Mouse (Mus musculus) hindbrain, embryonic 14.5 days (tissue): ENCODE measurements around the gene Scn8a. TPM values are rescaled to one million over a fixed set of nuclear protein-coding genes. Genes with fewer than 3 reads are reported as not detected.

Source experiments
- ATAC-seq: fragments of 200-750 bp; cut with Nextera tagmentation; 2 replicates; pipeline ENCODE4 v1.8.0; 2017; ENCODE audit warnings: moderate number of reproducible peaks, mild to moderate bottlenecking, moderate TSS enrichment, moderate library complexity; ENCODE audit not compliant: low FRiP score
- DNase-seq: peaks from one replicate; pipeline ENCODE4 v3.0.0-alpha.2; 2015; ENCODE audit warnings: low spot score
- H3K27ac ChIP-seq: fragments of 300-500 bp; sonication (generic); 2 replicates; pipeline ENCODE4 v1.5.1; 2014; ENCODE audit warnings: mild to moderate bottlenecking, moderate library complexity
- H3K27me3 ChIP-seq: fragments of 300-500 bp; sonication (generic); 2 replicates; pipeline ENCODE4 v1.6.1; 2014; ENCODE audit warnings: mild to moderate bottlenecking, low read length, mixed read lengths; ENCODE audit not compliant: control insufficient read depth, insufficient read depth
- H3K36me3 ChIP-seq: fragments of 300-500 bp; sonication (generic); replicated peaks from 2 replicates; pipeline ENCODE4 v1.6.1; 2014; ENCODE audit not compliant: control insufficient read depth, insufficient read depth
- H3K4me1 ChIP-seq: fragments of 300-500 bp; sonication (generic); replicated peaks from 2 replicates; pipeline ENCODE4 v1.6.1; 2014; ENCODE audit warnings: antibody characterized with exemption, low read length, mixed read lengths; ENCODE audit not compliant: control insufficient read depth, insufficient read depth
- H3K4me2 ChIP-seq: fragments of 300-500 bp; sonication (generic); replicated peaks from 2 replicates; pipeline ENCODE4 v1.6.1; 2014; ENCODE audit warnings: mild to moderate bottlenecking, moderate library complexity
- H3K4me3 ChIP-seq: fragments of 300-500 bp; sonication (generic); replicated peaks from 2 replicates; pipeline ENCODE4 v1.5.1; 2014; ENCODE audit warnings: mild to moderate bottlenecking, low read length
- H3K9ac ChIP-seq: fragments of 300-500 bp; sonication (generic); 2 replicates; pipeline ENCODE4 v1.6.1; 2014
- H3K9me3 ChIP-seq: fragments of 300-500 bp; sonication (generic); 2 replicates; pipeline ENCODE4 v1.6.1; 2016; ENCODE audit warnings: low read length; ENCODE audit not compliant: control insufficient read depth
- WGBS: fragments of 180-500 bp; shearing (Covaris S2); extraction: QIAGEN DNeasy Blood & Tissue Kit; methylation state at CpG from one replicate; pipeline ENCODE4 v1.1.7; 2014; 5-methylcytosine and 5-hydroxymethylcytosine counted together
- polyA plus RNA-seq: library from polyadenylated mRNA; unstranded; fragments of >200 nt; fragmentation: Nextera tagmentation; extraction: Ambion mirVana; gene quantifications from 2 replicates; pipeline ENCODE4 v1.2.1, GENCODE M21; 2014

The Scn8a gene
- polyA plus RNA-seq, 1 experiment from 2014 or later = 23.2 TPM

DNA sequence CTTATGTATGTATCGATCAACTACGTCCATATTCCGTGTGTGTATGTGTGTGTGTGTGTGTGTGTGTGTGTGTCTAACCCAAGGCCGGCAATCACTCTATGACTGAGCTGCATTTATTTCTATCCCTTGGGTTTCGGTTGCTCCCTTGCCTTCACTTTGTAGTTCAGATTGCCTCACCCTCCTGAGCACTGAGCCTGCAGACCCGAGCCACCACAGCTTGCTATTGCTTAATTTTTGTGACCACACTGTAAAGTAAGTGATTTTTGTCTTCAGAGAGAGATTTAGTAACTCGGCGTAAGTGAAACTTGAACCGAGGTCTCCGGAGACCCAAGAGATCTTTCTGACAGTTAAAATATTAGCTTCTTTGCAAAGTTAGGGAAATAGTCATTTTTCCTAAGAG lies 116.8 kb downstream of the Scn8a start:
- Histone ChIP-seq H3K27ac (no peak overlapping the region), H3K27me3 (no peaks in the 10 kb centered on the region), H3K9me3 (no peaks in the 10 kb centered on the region), H3K9ac (no peak overlapping the region), H3K4me1 (0 out of 2 replicates have a peak, but pooled peaks cover 10% of the 10 kb centered on the region), H3K4me2 (no peak overlapping the region), H3K4me3 (no peak overlapping the region), H3K36me3 (0 out of 2 replicates have a peak, but pooled peaks cover 6% of the 10 kb centered on the region)
- WGBS = 83% methylated on average over 10 of the region's 10 CpGs
- DNase-seq (no peak), ATAC-seq (no peak)

DNA sequence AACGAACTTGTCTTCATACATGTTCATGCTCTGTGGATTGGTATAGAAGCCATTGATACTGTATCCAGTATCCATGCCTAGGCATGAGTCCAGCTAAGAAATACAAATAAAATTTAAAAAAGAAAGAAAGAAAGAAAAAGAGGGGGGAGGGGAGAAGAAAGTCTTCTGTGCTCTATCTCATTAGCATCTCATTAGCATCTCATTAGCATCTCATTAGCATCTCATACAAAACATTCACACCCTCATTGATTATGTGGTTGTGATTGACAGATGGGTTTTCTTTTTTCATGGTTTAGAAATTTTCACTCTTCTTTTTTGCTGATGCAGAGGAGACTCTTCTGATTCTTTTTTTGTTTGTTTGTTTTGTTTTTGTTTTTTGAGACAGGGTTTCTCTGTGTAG lies 117.4 kb downstream of the Scn8a start:
- H3K4me2 ChIP-seq = no peak overlapping the region
- no peaks in the 10 kb centered on the region for H3K9me3 ChIP-seq
- no peaks in the 10 kb centered on the region for H3K27me3 ChIP-seq
- H3K9ac ChIP-seq = no peak overlapping the region
- WGBS = 63% methylated on average over 1 of the region's 1 CpGs
- H3K36me3 ChIP-seq = 0 out of 2 replicates have a peak, but pooled peaks cover 6% of the 10 kb centered on the region
- peak; percentile 25 for DNase-seq
- no peak overlapping the region for H3K27ac ChIP-seq
- H3K4me1 ChIP-seq = 0 out of 2 replicates have a peak, but pooled peaks cover 10% of the 10 kb centered on the region
- no peak for ATAC-seq
- no peak overlapping the region for H3K4me3 ChIP-seq

DNA sequence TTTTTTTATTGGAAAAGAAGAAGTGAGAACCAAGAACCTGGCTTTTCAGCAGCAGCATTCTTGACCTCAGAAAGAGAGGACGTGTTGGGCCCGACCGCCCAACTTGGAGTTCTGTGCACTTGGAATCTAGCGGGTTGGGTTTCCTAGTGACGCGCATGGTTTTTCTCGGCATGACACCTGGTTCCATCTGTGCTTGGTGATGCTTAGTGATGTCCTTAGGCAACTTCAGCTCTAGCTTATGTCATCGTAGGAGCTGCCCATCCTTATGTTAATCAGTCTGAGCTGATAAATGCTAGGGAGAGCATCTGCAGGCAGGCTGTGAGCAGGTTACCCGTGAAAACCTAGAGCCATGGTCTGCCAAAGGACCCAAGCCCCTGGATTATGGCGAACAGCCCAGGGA lies 120.6 kb downstream of the Scn8a start:
- H3K36me3 ChIP-seq = 0 out of 2 replicates have a peak, but pooled peaks cover 6% of the 10 kb centered on the region
- H3K9me3 ChIP-seq = no peaks in the 10 kb centered on the region
- H3K4me2 ChIP-seq = no peak overlapping the region
- no peak overlapping the region for H3K27ac ChIP-seq
- no peak for ATAC-seq
- no peak overlapping the region for H3K9ac ChIP-seq
- no peak for DNase-seq
- no peak overlapping the region for H3K4me3 ChIP-seq
- H3K27me3 ChIP-seq = no peaks in the 10 kb centered on the region
- H3K4me1 ChIP-seq = 0 out of 2 replicates have a peak, but pooled peaks cover 3% of the 10 kb centered on the region
- 82% methylated on average over 10 of the region's 10 CpGs for WGBS

DNA sequence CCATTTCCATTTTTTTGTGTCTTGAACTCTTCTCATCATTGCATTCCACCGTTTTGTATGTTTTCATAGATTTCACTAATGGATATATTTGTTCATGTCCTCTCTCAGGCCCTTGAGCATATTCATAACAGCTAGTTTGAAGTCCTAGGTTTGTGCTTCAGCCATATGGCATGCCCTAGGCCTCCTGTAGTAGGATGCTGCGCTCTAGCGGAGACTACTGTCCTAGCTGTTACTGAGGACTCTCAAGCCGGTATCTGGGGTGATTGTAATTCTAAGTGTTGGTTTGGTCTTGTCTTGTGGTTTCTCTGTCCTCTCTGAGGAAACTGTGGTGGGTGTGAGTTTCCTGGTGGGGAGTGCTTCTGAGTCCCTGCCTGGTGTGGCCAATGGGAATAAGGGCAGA lies 127.4 kb downstream of the Scn8a start:
- Histone ChIP-seq H3K27ac (no peak overlapping the region), H3K36me3 (0 out of 2 replicates have a peak, but pooled peaks cover 3% of the 10 kb centered on the region), H3K4me3 (no peak overlapping the region), H3K4me1 (no peaks in the 10 kb centered on the region), H3K27me3 (no peaks in the 10 kb centered on the region), H3K9ac (no peak overlapping the region), H3K4me2 (no peak overlapping the region), H3K9me3 (no peaks in the 10 kb centered on the region)
- 29% methylated on average over 4 of the region's 4 CpGs for WGBS
- DNase-seq = peak; percentile 67
- ATAC-seq = no peak

DNA sequence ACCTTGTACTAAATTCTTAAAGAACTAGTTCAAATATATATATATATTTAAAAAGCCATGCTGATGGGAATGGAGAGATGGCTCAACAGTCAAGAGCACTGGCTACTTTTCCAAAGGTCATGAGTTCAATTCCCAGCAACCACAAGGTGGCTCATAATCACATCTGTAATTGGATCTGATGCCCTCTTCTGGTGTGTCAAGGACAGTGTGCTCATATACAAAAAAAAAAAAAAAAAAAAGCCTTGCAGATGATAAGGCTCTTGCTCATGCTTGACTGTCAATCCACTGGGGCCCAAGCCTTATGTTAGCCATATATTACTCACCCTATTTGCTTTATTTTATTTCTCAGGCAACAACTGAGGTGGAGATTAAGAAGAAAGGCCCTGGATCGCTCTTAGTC lies 132.0 kb downstream of the Scn8a start:
- no peak overlapping the region for H3K9ac ChIP-seq
- ATAC-seq (no peak), DNase-seq (no peak)
- H3K4me3 ChIP-seq = no peak overlapping the region
- WGBS = 97% methylated on average over 1 of the region's 1 CpGs
- no peaks in the 10 kb centered on the region for H3K27me3 ChIP-seq
- H3K36me3 ChIP-seq = peaks cover 20% of the 10 kb centered on the region
- no peak overlapping the region for H3K27ac ChIP-seq
- no peaks in the 10 kb centered on the region; the same call in 1 of the 2 replicates for H3K4me1 ChIP-seq
- no peaks in the 10 kb centered on the region for H3K9me3 ChIP-seq
- no peak overlapping the region for H3K4me2 ChIP-seq

DNA sequence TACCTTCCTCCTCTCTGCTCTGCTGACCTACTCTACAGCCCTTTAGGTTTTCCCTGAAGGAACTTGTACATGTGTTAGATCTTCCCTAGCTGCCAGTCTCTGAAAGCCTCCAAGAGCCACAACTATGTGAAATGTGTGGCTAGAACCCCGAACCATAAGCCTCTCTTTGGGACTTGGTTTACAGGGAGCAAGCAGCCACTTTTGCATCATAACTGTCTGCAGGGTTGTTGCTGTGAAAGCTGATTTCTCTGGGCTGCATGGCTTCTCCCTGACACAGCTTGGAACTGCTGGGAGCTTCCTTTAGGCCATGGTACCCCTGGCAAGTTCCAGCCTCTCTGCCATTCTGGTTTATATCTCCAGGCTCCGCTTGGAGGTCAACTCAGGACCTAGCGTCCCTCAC lies 132.8 kb downstream of the Scn8a start:
- H3K27me3 ChIP-seq = no peaks in the 10 kb centered on the region
- H3K9ac ChIP-seq = no peak overlapping the region
- ATAC-seq (no peak), DNase-seq (no peak)
- H3K36me3 ChIP-seq = peaks cover 20% of the 10 kb centered on the region
- WGBS = 95% methylated on average over 3 of the region's 3 CpGs
- no peaks in the 10 kb centered on the region; the same call in 1 of the 2 replicates for H3K4me1 ChIP-seq
- no peak overlapping the region for H3K4me3 ChIP-seq
- H3K27ac ChIP-seq = no peak overlapping the region
- no peaks in the 10 kb centered on the region for H3K9me3 ChIP-seq
- no peak overlapping the region for H3K4me2 ChIP-seq

DNA sequence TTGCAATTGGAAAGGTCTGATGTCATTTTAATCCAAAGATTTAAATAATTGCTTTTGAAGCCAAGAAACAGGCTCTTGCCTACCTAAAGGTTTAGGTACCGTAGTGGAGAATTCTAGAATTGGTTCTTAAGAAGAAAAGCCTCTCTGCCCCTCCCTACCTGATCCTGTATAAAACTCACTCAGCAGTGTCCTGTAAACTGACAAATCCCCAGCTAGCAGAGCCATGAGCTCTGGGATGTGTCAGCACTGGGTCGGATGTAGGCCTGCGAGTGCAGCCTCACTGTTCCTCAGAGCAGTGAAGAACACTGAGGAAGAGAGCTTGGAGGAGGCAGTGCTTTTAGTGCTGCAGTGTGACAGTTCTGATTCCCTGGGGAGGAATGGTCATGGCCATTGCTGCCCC lies 134.9 kb downstream of the Scn8a start:
- Histone ChIP-seq H3K9me3 (no peaks in the 10 kb centered on the region), H3K27me3 (no peaks in the 10 kb centered on the region), H3K4me1 (no peaks in the 10 kb centered on the region; the same call in 1 of the 2 replicates), H3K4me3 (no peak overlapping the region), H3K4me2 (no peak overlapping the region), H3K36me3 (peaks cover 20% of the 10 kb centered on the region), H3K27ac (no peak overlapping the region), H3K9ac (no peak overlapping the region)
- WGBS = 79% methylated on average over 3 of the region's 3 CpGs
- DNase-seq (no peak), ATAC-seq (no peak)

DNA sequence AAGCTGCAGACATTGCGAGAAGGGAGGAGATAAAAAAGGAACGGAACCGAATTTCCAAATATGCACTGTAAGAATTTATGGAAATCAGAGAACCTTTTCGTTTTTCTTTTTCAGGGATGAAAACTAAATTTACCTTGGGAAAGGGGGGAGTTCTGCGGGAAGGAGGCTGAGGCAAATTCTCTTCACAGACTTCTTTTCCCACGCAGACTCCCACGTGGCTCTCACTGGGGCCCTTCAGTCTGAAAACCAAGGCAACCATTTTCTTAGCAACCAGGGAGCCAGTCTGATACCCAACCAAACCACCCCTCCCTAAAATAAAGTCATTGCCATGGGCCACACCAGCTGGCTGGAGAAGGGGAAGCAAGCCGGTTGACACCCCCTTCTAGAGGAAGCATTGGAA lies 136.1 kb downstream of the Scn8a start:
- Histone ChIP-seq H3K36me3 (peaks cover 22% of the 10 kb centered on the region), H3K27ac (no peak overlapping the region), H3K9me3 (no peaks in the 10 kb centered on the region), H3K4me2 (no peak overlapping the region), H3K4me3 (no peak overlapping the region), H3K9ac (no peak overlapping the region), H3K4me1 (no peaks in the 10 kb centered on the region; the same call in 1 of the 2 replicates), H3K27me3 (no peaks in the 10 kb centered on the region)
- ATAC-seq = no peak
- 75% methylated on average over 8 of the region's 8 CpGs for WGBS
- DNase-seq = no peak

DNA sequence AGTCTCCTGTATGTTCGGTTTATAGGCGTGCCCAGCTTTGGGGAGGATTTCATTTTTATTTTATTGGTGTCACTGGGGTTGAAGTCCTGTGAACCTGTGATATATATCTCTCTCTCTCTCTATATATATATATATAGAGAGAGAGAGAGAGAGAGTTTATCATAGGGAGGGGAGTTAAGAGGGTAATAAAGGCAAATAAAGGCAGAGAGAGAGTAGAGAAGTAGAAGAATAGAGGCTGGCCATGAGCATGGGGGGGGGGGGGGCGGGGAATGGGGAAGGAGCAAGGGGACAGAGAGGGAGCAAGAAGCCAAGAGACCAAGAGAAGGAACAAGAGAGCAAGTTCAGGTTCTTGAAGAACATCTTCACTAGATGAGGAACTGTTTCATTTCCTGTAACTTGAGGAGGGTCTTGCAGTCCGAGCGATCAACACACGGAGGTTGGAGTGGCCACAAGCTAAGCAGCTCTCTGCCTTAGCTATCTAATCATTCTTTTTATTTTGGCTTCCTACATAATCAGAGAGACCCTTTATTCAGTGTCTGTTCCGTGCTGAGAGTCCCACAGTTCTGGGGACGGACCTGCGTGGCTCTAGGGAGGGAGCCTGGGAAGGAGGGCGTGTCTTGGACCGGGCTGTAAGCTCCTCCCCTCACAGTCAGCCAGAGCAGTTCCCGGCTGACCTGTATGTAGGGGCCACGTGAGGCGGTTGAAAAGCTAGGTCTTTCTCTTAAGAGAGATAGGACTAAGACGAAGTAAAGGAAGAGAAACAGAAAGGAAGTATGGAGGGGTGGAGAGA lies 136.8 kb downstream of the Scn8a start:
- Histone ChIP-seq H3K9me3 (no peaks in the 10 kb centered on the region), H3K27me3 (no peaks in the 10 kb centered on the region), H3K27ac (no peak overlapping the region), H3K4me3 (peak overlapping the region; percentile 21), H3K4me2 (peak overlapping the region; percentile 43), H3K36me3 (peaks cover 26% of the 10 kb centered on the region), H3K4me1 (no peaks in the 10 kb centered on the region; the same call in 1 of the 2 replicates), H3K9ac (peak overlapping the region; percentile 24)
- DNase-seq (no peak), ATAC-seq (no peak)
- 16% methylated on average over 14 of the region's 15 CpGs for WGBS
